In genomic region chr2:34943556-34944120, GRCm38 (mm10) we compare ENCODE assay signal across 19 mouse cellular contexts. TPM values are rescaled to one million over a fixed set of nuclear protein-coding genes. Genes with fewer than 3 reads are reported as not detected.
DNase-seq lines count a peak whose midpoint lies in the region; ATAC-seq and TF ChIP-seq lines count a peak whose summit lies in the region.
"Had no signal": no experiment of that assay in that cellular context is flagged by ENCODE, and none has a peak within 500 bp of the region (broad histone marks: within the 10 kb centered on the region; RNA-seq: fewer than 3 reads in every experiment).

No protein-coding gene starts in this region.

- WGBS in kidney, embryonic 16.5 days = 53% methylated on average over 13 of the region's 13 CpGs
- WGBS in spleen, adult 2 months = 69% methylated on average over 13 of the region's 13 CpGs

- H3K36me3 ChIP-seq in kidney, embryonic 16.5 days (ENCODE audit: insufficient read depth, low read length) = no peaks in the 10 kb centered on the region
- H3K36me3 ChIP-seq in spleen, adult 2 months (ENCODE audit: control insufficient read depth, insufficient read depth, low read length) = 0 out of 2 replicates have a peak, but pooled peaks cover 4% of the 10 kb centered on the region
- H3K36me3 ChIP-seq in splenic B cell, adult 2 months (ENCODE audit: control insufficient read depth, insufficient read depth, low read length, poor library complexity, severe bottlenecking) = no peaks in the 10 kb centered on the region
- H3K36me3 ChIP-seq: forebrain, embryonic 15.5 days; midbrain, embryonic 13.5 days had no signal

- no peak for DNase-seq in kidney, postnatal 4 days
- no peak for DNase-seq in spleen, adult 2 months (ENCODE audit: low read depth in 1 of 2, low spot score in 2 of 2)
- DNase-seq in spleen, postnatal 4 days (ENCODE audit: low spot score in 2 of 2) = no peak
- DNase-seq in splenic B cell, adult 2 months (ENCODE audit: low read depth, low spot score) = peak; percentile 47
- no peak for DNase-seq in lung, postnatal 25 days (ENCODE audit: low spot score)
- no peak for DNase-seq in thymus, adult 18-20 months
- DNase-seq: adrenal gland, postnatal 14 days; cerebellum, adult 2 months; gastrocnemius, postnatal 14 days; kidney, adult 8-10 months; lung, adult 2 months; right cerebral cortex, postnatal 25 days had no signal

- no peak overlapping the region for H3K9ac ChIP-seq in kidney, embryonic 16.5 days (replicated peaks; ENCODE audit: low read length)
- H3K9ac ChIP-seq: forebrain, embryonic 15.5 days; midbrain, embryonic 13.5 days had no signal

- no peak for TF ChIP-seq POLR2A in spleen, adult 2 months (IDR thresholded peaks at IDR 0.05; ENCODE audit: low read depth, low read length)

- ATAC-seq in kidney, embryonic 16.5 days (ENCODE audit: low FRiP score, low TSS enrichment) = 0 out of 2 replicates have a peak, but pooled peaks have one; percentile 16
- 0 out of 2 replicates have a peak, but pooled peaks have one; percentile 10 for ATAC-seq in common myeloid progenitor, adult 5-6 weeks (replicated peaks; ENCODE audit: low read depth, poor library complexity, severe bottlenecking)
- ATAC-seq: forebrain, embryonic 15.5 days; midbrain, embryonic 13.5 days; Patski had no signal

- H3K27ac ChIP-seq in kidney, embryonic 16.5 days (ENCODE audit: low read length) = no peak overlapping the region
- H3K27ac ChIP-seq in spleen, adult 2 months (ENCODE audit: insufficient read depth, low read length) = peak overlapping the region; percentile 25; the same call in 1 of the 2 replicates
- H3K27ac ChIP-seq: forebrain, embryonic 15.5 days; macrophage; midbrain, embryonic 13.5 days had no signal

- TF ChIP-seq CTCF in spleen, adult 2 months (IDR thresholded peaks at IDR 0.05; ENCODE audit: extremely low read depth, insufficient read depth, insufficient read length, insufficient replicate concordance) = no peak

- H3K4me3 ChIP-seq in kidney, embryonic 16.5 days (ENCODE audit: low read length) = no peak overlapping the region
- no peak overlapping the region for H3K4me3 ChIP-seq in spleen, adult 2 months (ENCODE audit: extremely low read depth, insufficient read depth, insufficient read length)
- H3K4me3 ChIP-seq: erythroblast, embryonic 14.5 days; forebrain, embryonic 15.5 days; midbrain, embryonic 13.5 days had no signal

- H3K9me3 ChIP-seq in kidney, embryonic 16.5 days (ENCODE audit: low read length) = no peaks in the 10 kb centered on the region
- H3K9me3 ChIP-seq: forebrain, embryonic 15.5 days; midbrain, embryonic 13.5 days had no signal

- H3K4me2 ChIP-seq in kidney, embryonic 16.5 days (replicated peaks; ENCODE audit: low read depth, low read length) = no peak overlapping the region
- H3K4me2 ChIP-seq: forebrain, embryonic 15.5 days; midbrain, embryonic 13.5 days had no signal

- H3K4me1 ChIP-seq in kidney, embryonic 16.5 days (ENCODE audit: insufficient read depth, low read length) = peaks cover 9% of the 10 kb centered on the region
- H3K4me1 ChIP-seq in spleen, adult 2 months (ENCODE audit: control insufficient read depth, insufficient read depth, insufficient read length) = peaks cover 36% of the 10 kb centered on the region; the same call in 1 of the 2 replicates
- H3K4me1 ChIP-seq: forebrain, embryonic 15.5 days; midbrain, embryonic 13.5 days had no signal

- H3K27me3 ChIP-seq in kidney, embryonic 16.5 days (ENCODE audit: insufficient read depth, low read length) = no peaks in the 10 kb centered on the region
- no peaks in the 10 kb centered on the region for H3K27me3 ChIP-seq in spleen, adult 2 months (ENCODE audit: control insufficient read depth, insufficient read depth, low read length)
- no peaks in the 10 kb centered on the region for H3K27me3 ChIP-seq in splenic B cell, adult 2 months (ENCODE audit: control insufficient read depth, insufficient read depth, low read length, poor library complexity, severe bottlenecking)
- H3K27me3 ChIP-seq: forebrain, embryonic 15.5 days had no signal

RNA-seq across cellular contexts. Expression of gene Traf1, which starts 17.9 kb away (rescaled TPM):
- 30.3 and 33.2 TPM in 2 replicates for polyA plus RNA-seq in kidney, embryonic 16.5 days (2015; fragmentation: Nextera tagmentation; extraction: Ambion mirVana)
- polyA plus RNA-seq in spleen, adult 2 months (2012; rRNA removed) = 64.4 and 72.8 TPM in 2 replicates
- 0.69 and 1.3 TPM in 2 replicates for total RNA-seq in common myeloid progenitor, adult 5-6 weeks (2017)
- polyA plus RNA-seq: erythroblast, embryonic 14.5 days had no signal

RNA-seq across cellular contexts. Expression of gene Phf19, which starts 29.8 kb away (rescaled TPM):
- polyA plus RNA-seq in kidney, embryonic 16.5 days (2015; fragmentation: Nextera tagmentation; extraction: Ambion mirVana) = 21.4 and 22.2 TPM in 2 replicates
- polyA plus RNA-seq in spleen, adult 2 months (2012; rRNA removed) = 3.7 and 4.7 TPM in 2 replicates
- total RNA-seq in common myeloid progenitor, adult 5-6 weeks (2017) = 5.8 and 9.6 TPM in 2 replicates
